10 mouse cellular contexts compared by ENCODE assay signal in the genomic region with DNA sequence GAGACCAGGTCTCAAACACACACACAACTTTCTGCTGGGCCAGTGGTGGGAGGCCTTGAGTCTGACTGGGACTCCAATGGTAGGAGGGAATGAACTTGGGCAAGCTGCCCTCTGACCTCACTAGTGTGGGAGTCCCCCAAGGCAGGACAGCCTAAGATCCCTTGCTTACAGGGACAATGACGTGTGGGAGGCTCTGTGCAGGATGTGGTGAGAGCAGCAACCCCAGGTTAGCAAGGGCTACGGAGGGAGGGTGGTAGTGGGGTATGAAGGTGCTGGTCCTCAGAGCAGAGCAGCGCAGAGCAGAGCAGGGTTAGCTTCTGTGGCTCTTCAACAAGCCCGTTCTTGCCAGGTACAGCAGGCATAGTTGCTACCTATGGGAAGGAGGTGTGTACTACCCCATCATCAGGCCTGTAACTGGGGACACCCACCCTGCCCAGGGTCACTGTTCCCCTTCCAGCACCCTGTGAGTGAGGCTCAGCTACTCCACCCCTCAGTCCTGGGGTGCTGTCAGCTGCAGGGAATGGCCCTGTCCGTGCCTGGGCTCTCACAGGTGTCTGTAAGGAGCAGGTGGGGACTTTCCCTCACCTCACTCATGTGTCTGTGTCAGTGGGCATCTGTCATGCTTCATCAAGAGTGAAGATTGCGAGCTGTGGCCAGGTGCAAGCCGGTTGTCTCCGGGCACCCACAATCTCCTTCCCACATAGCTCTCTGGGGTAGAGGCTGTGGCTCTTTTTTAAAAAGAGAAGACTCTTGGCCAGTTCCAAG. TPM values are rescaled to one million over a fixed set of nuclear protein-coding genes. Genes with fewer than 3 reads are reported as not detected.
DNase-seq lines count a peak whose midpoint lies in the region; ATAC-seq lines count a peak whose summit lies in the region.
"Had no signal": no experiment of that assay in that cellular context is flagged by ENCODE, and none has a peak within 500 bp of the region (broad histone marks: within the 10 kb centered on the region; RNA-seq: fewer than 3 reads in every experiment).

No protein-coding gene starts in this region.

- ATAC-seq in megakaryocyte, adult 5-6 weeks (ENCODE audit: poor library complexity, severe bottlenecking), result peak; percentile 23
- ATAC-seq: midbrain, embryonic 15.5 days had no signal

- peak; percentile 3 for DNase-seq in right cerebral cortex, postnatal 4 days
- no peak for DNase-seq in right cerebral cortex, postnatal 14 days
- DNase-seq in T-cell, adult 2 months (ENCODE audit: low spot score), result peak; percentile 87
- peak; percentile 29 to 57 for DNase-seq in thymus, postnatal 36 days
- DNase-seq in ovary, postnatal 14 days (ENCODE audit: low spot score), result no peak
- DNase-seq in lung, postnatal 14 days, result no peak
- DNase-seq: kidney, adult 9 months; spleen, adult 18-20 months had no signal

RNA-seq across cellular contexts. Expression of gene Baiap2, which starts 8.6 kb away (rescaled TPM):
- 6.2 TPM in 2 replicates for total RNA-seq in megakaryocyte, adult 5-6 weeks (2015)
- total RNA-seq in megakaryocyte, adult 5-6 weeks (2017), result 6.2 and 6.9 TPM in 2 replicates

RNA-seq across cellular contexts. Expression of gene Chmp6, which starts 20.8 kb away (rescaled TPM):
- 20.7 and 21.7 TPM in 2 replicates for total RNA-seq in megakaryocyte, adult 5-6 weeks (2015)
- total RNA-seq in megakaryocyte, adult 5-6 weeks (2017), result 54.8 and 79.3 TPM in 2 replicates

Comparison
In these comparisons a context has a peak if more than half of its experiments do, and no peak if none do; other contexts are left out.
1. DNase-seq: peak in right cerebral cortex, postnatal 4 days (single experiment), T-cell, adult 2 months (single experiment) and thymus, postnatal 36 days (2 of 2); none in right cerebral cortex, postnatal 14 days (single experiment), ovary, postnatal 14 days (single experiment) and lung, postnatal 14 days (single experiment).